Mouse (Mus musculus): Measurements from ENCODE around the gene Lmtk2. TPM values are rescaled to one million over a fixed set of nuclear protein-coding genes. Genes with fewer than 3 reads are reported as not detected.

Gene Lmtk2
- total and polyA plus RNA-seq, 3 experiments = 12.6 to 14.8 TPM; not detected in 1

- DNase-seq (ENCODE audit: low read depth, low spot score) = no peak
- Histone ChIP-seq H3K4me1 (ENCODE audit: control insufficient read depth in 1 of 2, insufficient read depth in 2 of 2, low read length in 2 of 2) (peaks cover 14 to 17% of the 10 kb centered on the region in 2 experiments), H3K36me3 (ENCODE audit: control insufficient read depth in 1 of 2, insufficient read depth in 2 of 2, low read length in 2 of 2) (peaks cover 0 to 17% of the 10 kb centered on the region in 2 experiments; a peak in 3 of 4 replicates), H3K27ac (ENCODE audit: control insufficient read depth, low read depth, low read length) (no peak overlapping the region), H3K27me3 (ENCODE audit: control insufficient read depth in 1 of 2, insufficient read depth in 2 of 2, low read length in 2 of 2) (no peaks in the 10 kb centered on the region), H3K79me2 (ENCODE audit: control insufficient read depth, insufficient read depth, low read length, poor library complexity) (peaks cover 27% of the 10 kb centered on the region), H3K9ac (ENCODE audit: control insufficient read depth, low read depth, low read length, poor library complexity, severe bottlenecking) (no peak overlapping the region), H3K9me3 (replicated peaks; ENCODE audit: insufficient read depth, low read length) (no peaks in the 10 kb centered on the region), H3K4me3 (ENCODE audit: control insufficient read depth in 1 of 2, insufficient read depth in 1 of 2, low read depth in 2 of 2, low read length in 2 of 2) (no peak overlapping the region)
- TF ChIP-seq NELFE (IDR thresholded peaks at IDR 0.05; ENCODE audit: low read depth, low read length) (no peak), ZMIZ1 (IDR thresholded peaks at IDR 0.05; ENCODE audit: low read depth, low read length) (no peak), GATA1 (IDR thresholded peaks at IDR 0.05; ENCODE audit: low read depth, low read length) (no peak), E2F4 (IDR thresholded peaks at IDR 0.05; ENCODE audit: borderline replicate concordance, low read depth, low read length) (no peak), RCOR1 (IDR thresholded peaks at IDR 0.05; ENCODE audit: low read depth, low read length) (no peak), MYC (IDR thresholded peaks at IDR 0.05; ENCODE audit: low read depth, low read length) (no peak), MAX (IDR thresholded peaks at IDR 0.05; ENCODE audit: low read length) (no peak), MYB (IDR thresholded peaks at IDR 0.05; ENCODE audit: low read depth, low read length) (no peak), NRF1 (IDR thresholded peaks at IDR 0.05; ENCODE audit: insufficient read depth, low read depth, low read length, poor library complexity, severe bottlenecking) (no peak), POLR2AphosphoS5 (IDR thresholded peaks at IDR 0.05; ENCODE audit: borderline replicate concordance, low read depth, low read length) (no peak), ZKSCAN1 (IDR thresholded peaks at IDR 0.05; ENCODE audit: low read depth, low read length) (no peak), ETS1 (IDR thresholded peaks at IDR 0.05; ENCODE audit: low read depth, low read length) (no peak)
These were observed 18.0 kb downstream of the Lmtk2 start for GRCm38 (mm10) chr5:144118271-144118670.

DNA sequence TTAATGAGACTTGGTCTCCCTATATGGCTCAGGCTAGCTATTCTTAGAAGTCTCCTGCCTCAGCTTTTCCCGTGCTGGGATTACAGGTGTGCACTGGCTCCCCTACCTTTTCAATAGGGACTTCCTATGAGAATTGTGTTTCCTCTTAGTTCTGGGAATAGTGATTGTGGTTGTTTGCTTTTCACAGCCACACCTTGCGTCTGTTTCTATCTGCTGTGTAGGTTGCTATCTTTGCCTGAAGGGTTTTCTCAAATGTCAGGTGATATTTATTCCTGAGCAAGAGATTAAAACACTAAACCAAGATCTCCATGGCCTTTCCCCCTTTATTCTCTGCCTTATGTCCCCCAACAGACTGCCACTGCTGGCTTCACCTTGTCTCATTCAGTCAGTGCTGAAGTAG lies 19.1 kb downstream of the Lmtk2 start:
- Histone ChIP-seq H3K9ac (ENCODE audit: control insufficient read depth, low read depth, low read length, poor library complexity, severe bottlenecking) (no peak overlapping the region), H3K27ac (ENCODE audit: control insufficient read depth, low read depth, low read length) (no peak overlapping the region), H3K4me3 (ENCODE audit: control insufficient read depth in 1 of 2, insufficient read depth in 1 of 2, low read depth in 2 of 2, low read length in 2 of 2) (no peak overlapping the region), H3K4me1 (ENCODE audit: control insufficient read depth in 1 of 2, insufficient read depth in 2 of 2, low read length in 2 of 2) (peaks cover 9 to 10% of the 10 kb centered on the region in 2 experiments), H3K36me3 (ENCODE audit: control insufficient read depth in 1 of 2, insufficient read depth in 2 of 2, low read length in 2 of 2) (peaks cover 0 to 15% of the 10 kb centered on the region in 2 experiments; a peak in 2 of 4 replicates), H3K9me3 (replicated peaks; ENCODE audit: insufficient read depth, low read length) (no peaks in the 10 kb centered on the region), H3K27me3 (ENCODE audit: control insufficient read depth in 1 of 2, insufficient read depth in 2 of 2, low read length in 2 of 2) (no peaks in the 10 kb centered on the region), H3K79me2 (ENCODE audit: control insufficient read depth, insufficient read depth, low read length, poor library complexity) (peaks cover 27% of the 10 kb centered on the region)
- DNase-seq (ENCODE audit: low read depth, low spot score) = no peak
- TF ChIP-seq JUND (IDR thresholded peaks at IDR 0.05; ENCODE audit: low read depth, low read length) = no peak
- TF ChIP-seq ZC3H11A (IDR thresholded peaks at IDR 0.05; ENCODE audit: low read depth, low read length) = no peak
- TF ChIP-seq RCOR1 (IDR thresholded peaks at IDR 0.05; ENCODE audit: low read depth, low read length) = no peak
- TF ChIP-seq ZKSCAN1 (IDR thresholded peaks at IDR 0.05; ENCODE audit: low read depth, low read length) = no peak
- no peak for TF ChIP-seq E2F4 (IDR thresholded peaks at IDR 0.05; ENCODE audit: borderline replicate concordance, low read depth, low read length)
- no peak for TF ChIP-seq MXI1 (IDR thresholded peaks at IDR 0.05; ENCODE audit: low read depth, low read length)
- TF ChIP-seq TCF12 (IDR thresholded peaks at IDR 0.05; ENCODE audit: low read depth, low read length) = no peak
- TF ChIP-seq TBP (IDR thresholded peaks at IDR 0.05; ENCODE audit: low read depth, low read length) = no peak
- no peak for TF ChIP-seq POLR2AphosphoS2 (IDR thresholded peaks at IDR 0.05; ENCODE audit: low read length)
- TF ChIP-seq NELFE (IDR thresholded peaks at IDR 0.05; ENCODE audit: low read depth, low read length) = no peak
